Mouse (Mus musculus): Measurements from ENCODE around the gene Etnk2.

The Etnk2 gene

DNA sequence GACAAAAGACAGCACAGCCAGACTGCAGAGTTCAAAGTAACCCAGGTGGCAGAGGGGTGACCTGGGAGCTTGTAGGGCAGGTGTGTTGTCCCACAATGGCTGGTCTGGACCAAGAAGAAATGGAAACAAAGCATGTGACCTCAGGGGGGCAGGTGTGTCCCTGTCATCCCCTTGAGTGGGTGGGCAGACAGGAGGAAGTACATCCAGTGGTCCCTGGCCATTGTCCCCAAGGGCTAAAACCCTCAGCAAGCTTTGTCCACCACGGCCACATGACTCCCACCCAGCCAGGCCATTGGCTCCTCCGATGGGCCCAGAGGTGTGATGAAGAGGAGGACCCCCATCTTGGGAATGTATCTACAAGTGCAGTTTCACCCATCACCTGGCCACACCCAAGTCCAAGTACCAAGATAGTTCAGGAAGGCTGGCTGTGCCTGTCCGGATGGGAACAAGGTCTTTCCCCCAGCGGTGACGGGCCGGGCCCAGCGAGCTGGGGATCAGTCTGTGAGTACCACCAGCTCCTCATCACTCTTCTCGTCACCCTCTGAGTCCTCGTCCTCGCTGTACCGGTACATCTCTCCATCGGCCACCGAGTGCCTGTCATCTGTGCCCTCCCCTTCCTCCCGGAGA is 19.9 kb downstream of the Etnk2 start:
- no peak for DNase-seq

DNA sequence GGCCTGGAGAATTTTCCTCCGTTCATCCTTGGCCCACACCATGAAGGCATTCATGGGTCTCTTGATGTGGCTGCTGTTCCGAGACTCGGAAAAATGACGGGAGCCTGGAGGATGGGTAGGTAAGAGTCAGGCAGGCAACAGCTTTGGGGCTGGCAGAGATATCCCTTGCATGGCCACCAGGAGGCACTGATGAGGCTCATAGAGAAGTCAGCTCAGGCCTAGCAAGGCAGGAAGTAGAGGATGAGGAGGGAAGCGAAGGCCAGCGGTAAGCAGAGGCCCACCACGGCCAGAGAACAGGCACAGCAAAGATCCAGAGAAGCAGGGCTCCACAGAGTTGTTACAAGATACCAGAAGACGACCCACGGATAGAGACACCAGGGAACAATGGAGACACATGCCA is 22.1 kb downstream of the Etnk2 start:
- DNase-seq = peak; percentile 50 to 65

DNA sequence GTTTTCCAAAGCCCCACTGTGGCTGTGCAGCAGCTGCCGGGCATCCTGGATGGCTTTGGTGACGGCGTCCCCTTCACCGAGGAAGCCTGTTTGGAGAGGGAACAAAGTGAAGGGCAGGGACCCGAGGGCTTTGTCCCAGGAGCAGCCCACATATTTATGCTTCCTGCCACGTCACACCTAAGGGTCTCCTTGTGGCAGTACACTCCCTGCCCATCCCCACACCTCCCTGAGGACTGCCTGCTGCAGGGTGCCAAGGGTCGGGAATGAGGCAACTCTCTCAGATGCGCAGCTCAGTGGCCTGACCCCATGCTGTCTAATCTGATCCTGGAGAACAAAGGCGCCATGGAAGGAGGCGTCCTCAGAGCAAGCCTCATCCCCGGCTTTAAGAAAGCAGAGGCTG is 22.8 kb downstream of the Etnk2 start:
- no peak for DNase-seq

DNA sequence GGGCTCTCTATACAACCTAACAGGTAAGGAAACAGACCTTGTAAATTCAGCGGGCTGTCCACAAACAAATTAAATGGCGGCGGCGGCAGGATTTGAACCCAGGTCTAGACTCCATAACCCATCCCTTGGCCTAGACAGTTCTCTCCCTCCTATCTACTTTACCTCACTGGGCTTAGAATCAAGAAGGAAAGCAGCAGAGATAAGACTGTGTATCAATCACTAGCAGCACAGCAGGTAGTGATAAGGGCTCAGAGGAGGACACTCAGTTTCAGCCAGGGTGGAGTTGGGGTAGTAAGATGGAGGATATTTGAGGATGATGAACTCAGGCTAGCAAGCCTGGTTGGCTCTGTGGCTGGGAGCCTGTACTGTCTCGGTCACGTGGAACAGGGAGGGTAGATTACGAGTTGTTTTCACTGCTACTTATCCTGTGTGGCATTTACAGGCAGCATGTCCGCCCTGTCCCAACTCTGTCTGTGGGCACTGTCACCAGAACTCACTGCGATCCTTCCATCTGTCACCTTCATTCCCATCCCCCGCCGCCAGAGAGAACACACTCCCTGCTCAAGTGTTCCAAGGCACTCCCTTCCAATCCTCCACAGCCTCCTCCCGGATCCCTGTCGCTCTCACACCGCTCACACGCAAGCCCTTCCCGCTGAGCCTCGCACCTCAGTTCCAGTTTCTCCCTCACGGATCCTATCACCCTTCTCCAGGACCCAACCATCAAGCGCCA is 24.3 kb downstream of the Etnk2 start:
- DNase-seq = no peak

DNA sequence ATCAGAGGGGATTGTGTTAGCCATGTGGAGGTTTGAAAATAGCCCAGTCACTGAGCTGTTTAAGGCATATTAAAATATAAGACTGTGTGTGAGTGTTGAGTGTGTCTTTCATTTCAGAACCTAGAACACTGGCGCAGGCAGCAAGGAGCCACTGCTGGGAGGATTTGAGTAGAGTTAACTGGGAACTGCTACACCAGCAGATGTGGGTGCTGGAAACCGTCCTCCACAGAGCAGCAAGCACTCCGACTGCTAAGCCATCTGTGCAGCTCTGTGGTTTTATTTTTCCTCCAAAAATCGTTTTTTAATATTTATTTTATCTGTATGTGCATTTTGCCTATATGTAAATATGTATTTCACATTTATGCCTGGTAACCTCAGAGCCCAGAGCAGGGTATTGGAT is 31.3 kb downstream of the Etnk2 start:
- no peak for DNase-seq

DNA sequence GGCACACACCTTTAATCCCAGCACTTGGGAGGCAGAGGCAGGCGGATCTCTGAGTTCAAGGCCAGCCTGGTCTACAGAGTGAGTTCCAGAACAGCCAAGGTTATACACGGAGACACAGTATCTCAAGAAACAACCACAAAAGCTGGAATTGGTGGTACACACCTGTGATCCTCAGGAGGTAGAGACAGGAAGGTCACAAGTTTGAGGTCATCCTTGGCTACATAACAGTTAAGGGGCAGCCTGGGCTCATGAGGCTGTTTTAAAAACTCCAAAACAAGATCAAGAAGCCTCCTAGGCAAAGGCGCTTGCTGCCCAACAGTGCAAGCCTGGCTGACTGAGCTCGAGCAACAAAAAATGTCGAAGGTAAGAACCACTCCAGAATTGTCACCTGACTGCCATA is 33.3 kb downstream of the Etnk2 start:
- no peak for DNase-seq

DNA sequence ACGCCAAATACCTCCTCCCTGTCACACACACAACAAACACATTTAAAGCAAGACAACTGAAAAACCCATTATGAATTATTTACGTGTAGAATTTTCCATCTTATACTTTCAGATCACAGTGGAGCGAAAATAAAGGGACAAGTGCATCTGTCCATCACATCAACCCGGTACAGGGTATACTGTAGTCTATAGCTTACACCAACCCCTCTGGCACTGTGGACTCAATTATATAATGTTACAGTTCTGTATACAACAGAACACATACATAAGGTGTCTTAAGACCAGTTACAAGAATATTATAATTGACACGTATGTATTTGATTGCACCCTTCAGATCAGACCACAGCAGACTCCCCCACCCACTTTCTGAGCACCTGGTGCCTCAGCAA is 33.7 kb downstream of the Etnk2 start:
- no peak for DNase-seq

DNA sequence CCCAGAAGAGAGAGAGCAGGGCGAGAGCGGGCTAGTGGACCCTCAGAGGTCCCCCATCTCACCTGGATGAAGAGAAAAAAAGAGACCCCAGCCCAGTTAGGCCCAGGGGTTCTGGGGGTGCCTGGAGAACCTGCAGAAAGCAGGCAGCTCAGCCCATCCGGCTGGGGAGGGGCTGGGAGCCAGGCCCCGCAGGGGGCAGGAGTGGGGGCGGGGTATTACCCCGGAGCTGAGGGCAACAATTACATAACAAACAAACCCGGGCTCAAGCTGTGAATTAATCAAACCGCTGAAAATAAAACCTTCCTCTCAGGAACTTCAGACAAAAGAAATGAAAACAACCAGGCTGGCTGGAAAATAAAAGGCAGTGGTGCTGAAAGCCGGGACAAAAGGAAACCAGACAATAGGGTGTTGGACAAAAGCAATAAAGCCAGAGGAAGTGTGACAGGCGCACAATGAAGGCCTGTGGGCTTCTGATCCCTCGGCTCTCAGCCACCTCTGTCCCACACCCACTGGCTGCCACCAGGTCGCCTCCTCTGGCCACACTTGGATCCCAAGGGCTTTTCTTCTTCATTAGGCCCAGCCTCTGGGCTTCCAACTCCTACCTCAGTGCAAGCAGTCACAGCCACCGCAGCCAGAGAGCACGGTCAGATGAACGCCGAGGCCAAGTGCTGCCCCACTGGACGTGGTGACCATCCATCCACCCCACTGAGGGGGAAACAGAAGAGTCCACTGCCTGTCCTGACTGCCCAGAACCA is 34.3 kb downstream of the Etnk2 start:
- peak in 1 of 2 experiments; percentile 37 for DNase-seq

DNA sequence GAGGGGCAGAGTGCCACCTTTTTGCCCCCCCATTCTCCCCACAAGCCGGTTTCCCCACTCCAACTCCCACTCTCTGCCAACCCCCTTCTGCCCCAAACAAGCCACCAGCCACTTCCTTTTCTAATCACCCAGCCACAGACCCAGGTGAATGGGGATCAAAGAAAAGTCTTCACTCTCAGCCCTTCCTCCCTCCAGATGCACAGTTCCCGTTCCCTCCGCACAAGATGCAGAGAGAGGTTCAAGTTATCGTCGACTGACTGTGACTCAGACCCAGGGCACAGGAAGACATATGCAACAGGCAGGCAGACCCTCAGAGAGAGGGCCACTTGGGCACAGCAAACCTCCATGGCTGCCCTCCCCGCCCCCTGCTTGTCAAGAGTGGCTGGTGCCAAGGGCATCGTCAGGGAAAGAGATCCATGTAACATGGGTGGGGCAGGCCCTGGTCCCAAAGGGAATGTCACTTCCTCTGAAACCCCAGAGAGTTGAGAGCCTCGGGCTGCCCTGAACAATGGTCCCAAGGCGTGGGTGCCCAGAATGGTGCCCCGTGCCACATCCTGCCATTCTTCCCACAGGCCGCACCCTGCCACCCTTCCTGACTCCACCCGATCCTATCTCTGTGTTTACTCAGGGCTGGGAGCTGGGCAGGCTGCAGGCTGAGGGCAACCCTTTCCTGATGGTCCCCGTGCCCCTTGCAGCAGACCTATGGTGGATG is 36.8 kb downstream of the Etnk2 start:
- no peak for DNase-seq

DNA sequence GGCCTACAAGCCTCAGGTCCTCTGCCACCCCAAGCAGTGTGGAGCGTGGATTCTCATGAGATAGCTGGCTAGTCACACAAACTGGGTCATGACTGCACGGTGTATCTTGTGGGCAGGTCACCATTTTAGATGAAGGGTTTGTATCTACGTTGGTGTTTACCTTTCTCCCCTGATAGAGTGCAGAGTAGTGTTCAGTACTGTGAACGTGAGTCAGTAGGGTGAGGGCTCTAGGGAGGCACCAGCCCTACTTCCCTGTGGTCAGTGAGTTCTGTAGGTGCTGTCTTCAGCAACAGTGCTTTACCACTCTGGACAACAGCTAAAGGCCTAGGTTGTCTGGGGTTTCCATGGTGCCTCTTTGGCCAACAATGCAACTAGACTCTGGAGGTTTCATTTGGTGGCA is 40.6 kb downstream of the Etnk2 start:
- DNase-seq = no peak

DNA sequence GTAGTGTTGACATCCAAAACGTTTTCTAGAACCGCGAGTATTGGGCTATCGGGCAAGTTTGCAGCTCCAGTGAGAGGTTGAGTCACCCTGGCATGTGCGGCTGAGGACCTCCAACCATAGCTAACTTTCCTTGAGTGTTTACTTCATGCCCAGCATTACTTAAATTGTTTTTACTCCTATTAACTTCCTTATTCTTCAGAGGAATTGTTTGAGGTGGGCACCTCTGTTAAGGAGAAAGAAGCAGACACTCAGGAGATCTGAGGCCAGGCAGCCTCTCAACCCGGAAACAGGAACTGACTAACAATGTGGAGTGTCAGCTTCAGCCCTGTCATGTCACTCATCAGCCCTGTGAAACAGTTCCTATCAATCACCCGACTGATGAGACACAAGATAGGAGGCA is 43.2 kb downstream of the Etnk2 start:
- DNase-seq = no peak

DNA sequence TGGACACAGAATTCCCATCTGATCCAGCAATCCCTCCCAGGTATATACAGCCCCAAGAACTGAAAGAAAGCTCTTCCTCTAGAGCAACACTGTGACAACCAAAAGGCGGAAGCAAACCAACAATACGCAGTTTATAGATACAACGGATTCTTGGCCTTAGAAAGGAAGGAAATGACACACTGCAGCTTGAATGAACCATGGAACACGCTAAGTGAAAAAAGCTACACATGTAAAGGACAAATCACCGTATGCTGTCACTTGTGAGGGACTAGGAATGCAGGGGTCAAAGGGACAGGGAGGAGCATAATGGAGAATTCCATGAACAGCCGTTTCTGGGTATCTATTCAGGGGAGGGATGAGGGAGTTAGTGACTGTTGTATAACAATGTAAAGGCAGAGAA is 44.1 kb downstream of the Etnk2 start:
- DNase-seq = no peak

DNA sequence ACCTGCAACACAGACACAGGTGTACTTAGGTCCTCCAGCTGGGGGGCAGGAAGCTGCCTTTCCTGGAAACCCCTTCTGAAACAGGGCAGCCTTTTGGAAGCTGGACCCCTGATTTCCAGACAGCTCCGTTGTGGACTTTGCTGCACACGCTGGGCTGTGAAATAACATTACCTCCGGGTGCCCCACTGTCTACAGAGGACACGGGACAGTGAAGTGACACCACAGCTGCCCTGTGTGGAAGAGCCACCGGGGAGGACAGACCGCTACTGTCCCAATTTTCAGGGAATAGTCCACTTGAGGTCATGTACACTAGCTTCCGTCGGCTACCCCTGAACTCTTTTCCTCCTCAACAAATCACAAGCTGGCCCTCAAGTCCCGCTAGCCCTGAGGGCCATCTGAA is 44.9 kb downstream of the Etnk2 start:
- DNase-seq = no peak

DNA sequence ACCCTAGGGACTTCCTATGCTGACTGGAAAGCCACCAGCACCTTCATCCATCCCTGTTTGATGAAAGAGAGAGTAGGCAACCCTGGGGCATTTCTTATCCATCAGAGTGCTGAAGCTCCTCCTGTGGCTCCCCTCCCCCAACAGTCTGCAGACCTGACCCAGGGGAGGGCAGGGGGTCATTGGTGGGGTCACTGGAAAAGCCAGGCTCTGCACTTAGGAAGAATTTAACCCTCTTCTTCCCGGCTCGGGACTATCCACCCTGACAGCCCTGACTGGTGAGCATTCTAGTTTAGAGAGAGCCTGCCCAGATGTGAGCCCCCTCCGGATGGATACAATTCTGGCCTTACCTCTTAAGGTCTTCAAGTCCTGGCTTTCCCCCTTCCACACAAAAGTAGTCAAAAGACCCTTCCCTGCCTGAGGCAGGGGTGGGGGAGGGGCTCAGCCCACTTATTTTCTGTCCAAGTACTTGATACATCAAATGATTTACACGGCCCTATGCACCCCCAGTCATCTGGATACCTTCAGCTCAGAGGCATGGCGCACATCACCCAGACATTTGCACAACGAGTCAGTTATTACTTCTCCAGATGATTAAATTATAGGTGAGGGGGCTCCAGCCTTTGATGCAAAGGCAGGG is 45.6 kb downstream of the Etnk2 start:
- DNase-seq = no peak

DNA sequence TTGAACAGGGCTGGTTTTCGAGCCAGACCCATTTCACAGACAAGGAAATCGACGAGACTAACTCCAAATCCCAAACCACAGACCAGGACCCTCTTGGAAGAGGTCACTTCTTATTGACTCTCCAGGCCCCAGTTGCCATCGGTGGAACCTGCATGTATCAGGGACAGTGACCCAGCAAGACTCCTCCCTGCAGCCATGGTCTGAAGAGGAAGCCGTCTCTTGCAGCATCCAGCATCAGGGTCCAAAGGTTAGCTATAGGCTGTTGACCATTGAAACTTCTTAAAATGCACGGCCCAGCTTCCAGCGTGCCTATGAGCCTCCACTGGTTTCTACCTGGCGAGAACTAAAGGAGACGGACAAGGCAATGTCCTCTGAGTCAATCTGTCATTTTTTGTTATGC is 46.4 kb downstream of the Etnk2 start:
- DNase-seq = no peak

DNA sequence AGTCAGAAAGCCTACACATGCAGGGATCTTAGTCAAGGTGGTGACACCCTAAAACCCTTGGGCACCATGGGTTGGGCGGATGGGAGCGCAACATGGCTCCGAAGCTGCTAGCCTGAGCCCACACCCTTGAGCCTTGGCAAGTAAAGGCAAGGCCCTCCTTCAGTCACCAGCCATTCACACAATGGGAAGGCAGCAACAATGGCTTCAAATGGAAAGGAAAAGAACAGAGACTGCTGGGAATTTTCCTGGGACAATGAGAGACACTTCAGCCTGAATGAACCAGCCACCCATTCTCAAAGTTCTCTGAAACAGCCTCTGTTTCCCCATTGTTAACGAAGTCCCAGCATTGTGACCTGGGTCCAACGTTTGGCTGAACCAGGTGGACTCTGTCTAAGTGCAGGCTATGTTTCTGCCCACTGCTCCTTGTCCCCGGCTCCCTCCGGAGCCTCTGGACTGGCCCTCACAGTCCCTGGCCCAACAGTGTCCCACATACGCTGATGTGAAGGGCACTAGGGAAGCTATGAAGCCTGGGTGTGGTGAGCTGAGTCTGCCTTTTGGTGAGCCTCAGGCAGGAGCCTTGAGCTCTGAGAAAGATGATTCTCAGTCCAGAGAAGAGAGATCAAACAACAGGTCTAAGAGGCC is 48.3 kb downstream of the Etnk2 start:
- DNase-seq = no peak

DNA sequence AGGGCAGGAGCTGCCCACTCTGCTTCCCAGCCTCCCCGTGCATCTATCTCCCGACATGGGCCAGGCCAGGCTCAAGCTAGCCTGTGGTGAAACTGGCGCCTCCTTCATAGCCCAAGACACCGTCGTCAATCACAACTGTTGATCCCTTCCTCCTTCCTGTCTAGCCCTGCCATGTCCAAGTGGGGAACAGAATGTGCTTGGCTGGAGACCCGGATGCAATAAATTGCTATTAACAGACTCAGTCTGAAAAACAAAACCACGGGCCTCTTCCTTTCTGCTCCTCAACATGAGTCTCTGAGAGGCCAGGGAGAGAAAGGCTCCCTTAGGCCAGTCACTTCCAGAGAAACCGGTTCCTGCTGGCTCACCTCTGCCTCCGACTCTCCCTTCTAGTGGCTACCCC is 49.6 kb downstream of the Etnk2 start:
- DNase-seq = no peak

DNA sequence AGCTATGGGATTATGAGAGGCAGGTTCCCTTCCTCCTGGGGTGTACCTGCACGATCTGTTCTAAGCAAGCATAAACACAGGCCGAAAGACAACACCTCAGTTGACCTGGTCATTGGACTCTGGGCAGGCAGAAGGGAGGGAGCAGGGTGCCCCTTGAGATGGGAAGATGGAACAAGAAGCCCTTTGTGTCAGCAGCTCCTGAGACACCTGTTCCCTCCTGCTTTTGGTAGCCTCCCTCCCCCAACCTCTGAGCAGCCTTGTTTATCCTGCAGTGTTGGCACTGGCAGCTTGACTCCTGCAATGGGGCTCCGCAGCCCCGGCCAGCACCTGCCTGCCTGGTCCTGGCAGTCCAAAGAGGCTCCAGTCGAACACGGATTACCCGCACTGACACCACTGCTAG is 51.7 kb downstream of the Etnk2 start:
- DNase-seq = peak in 1 of 2 experiments; percentile 22

DNA sequence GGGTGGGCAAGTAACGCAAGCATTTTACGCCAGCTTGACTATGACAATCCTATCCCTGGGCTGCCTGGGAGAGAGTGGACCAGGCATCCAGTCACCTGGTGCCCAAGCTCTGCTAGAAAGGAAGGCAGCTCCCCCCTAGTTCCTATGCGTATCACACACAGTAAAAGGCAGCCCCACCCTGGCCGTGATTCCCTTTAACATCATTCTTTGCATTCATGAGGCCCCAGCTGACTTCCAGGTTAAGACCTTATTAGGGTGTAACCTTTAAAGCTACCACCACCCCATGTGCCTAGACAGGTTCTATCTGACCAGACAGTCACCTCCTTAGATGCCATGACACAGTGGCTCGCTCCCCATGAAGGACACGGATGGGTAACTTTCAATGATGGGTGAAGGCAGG is 52.1 kb downstream of the Etnk2 start:
- no peak for DNase-seq

DNA sequence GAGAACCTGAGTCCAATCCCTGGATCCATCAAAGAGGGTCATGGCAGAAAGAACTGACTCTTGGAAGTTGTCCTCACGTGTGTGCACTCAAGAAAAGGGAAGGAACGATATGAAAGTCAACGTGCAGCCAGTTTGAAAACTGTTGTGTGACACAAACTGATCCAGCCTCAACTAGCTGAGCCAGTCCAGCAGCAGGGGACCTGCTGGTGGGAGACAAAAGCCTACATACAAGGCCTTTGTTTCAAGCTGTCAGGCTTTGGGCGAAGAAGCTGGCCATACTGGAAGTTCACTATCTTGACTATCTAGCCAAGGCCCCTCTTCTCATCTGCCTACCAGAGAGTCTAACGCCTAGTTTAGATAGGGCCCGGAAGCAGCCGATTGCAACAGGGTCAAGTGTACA is 53.1 kb downstream of the Etnk2 start:
- DNase-seq = no peak

DNA sequence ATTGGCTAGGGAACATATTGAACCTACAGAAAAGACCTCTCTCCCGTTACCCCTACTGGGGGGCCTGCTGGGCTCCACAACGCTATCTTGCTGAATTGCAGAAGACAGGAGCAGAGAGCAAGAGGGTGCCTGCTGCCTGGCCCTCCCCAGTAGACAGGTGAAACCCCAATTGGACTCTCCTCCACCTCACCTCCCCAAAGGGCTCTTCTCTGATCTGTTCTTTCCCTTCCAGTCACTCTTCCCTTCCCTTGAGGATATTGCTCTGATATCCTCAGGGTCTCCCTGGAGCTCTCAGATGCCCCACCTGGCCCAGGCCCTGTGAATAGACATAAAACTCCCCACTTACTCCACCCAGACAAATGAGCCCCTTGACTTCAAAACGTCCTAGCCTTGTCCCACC is 53.7 kb downstream of the Etnk2 start:
- no peak for DNase-seq

DNA sequence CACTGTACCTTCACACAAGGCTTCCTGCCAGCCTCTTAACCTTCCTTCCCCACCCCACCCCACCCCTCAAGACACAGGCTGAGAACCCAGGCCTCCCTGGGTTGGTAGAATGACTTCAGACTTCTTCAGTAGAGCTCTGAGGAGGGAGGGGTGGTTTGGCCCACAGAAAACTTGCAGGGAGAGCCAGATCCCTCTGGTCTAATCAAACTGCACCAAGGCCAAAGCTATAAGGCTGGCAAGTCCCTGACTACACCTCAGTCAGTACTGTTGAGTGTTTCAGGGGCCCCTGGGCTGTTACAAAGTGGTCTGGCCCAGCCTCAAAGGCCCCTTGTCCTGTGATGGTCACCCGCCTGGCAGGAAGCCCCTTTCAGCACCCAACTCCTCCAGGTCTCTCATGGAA is 54.2 kb downstream of the Etnk2 start:
- no peak for DNase-seq
